Mouse (Mus musculus) embryonic facial prominence, embryonic 11.5 days (tissue): Measurements from ENCODE around the gene Adgrv1. TPM values are rescaled to one million over a fixed set of nuclear protein-coding genes. Genes with fewer than 3 reads are reported as not detected.

ENCODE experiments used
- ATAC-seq: fragments of 200-750 bp; cut with Nextera tagmentation; replicated peaks from 2 replicates; pipeline ENCODE4 v1.8.0; 2017; ENCODE audit warnings: low read depth; ENCODE audit not compliant: insufficient number of reproducible peaks, low FRiP score, low TSS enrichment
- DNase-seq: peaks from one replicate; pipeline ENCODE4 v3.0.0-alpha.2; 2015; ENCODE audit warnings: low spot score
- H3K27ac ChIP-seq: fragments of 300-500 bp; sonication (generic); replicated peaks from 2 replicates; pipeline ENCODE4 v1.5.1; 2014; ENCODE audit warnings: mild to moderate bottlenecking, low read depth, low read length, control low read depth
- H3K27me3 ChIP-seq: fragments of 300-500 bp; sonication (generic); 2 replicates; pipeline ENCODE4 v1.6.1; 2014; ENCODE audit warnings: mild to moderate bottlenecking, low read length, moderate library complexity, mixed read lengths; ENCODE audit not compliant: control insufficient read depth, insufficient read depth
- H3K36me3 ChIP-seq: fragments of 300-500 bp; sonication (generic); replicated peaks from 2 replicates; pipeline ENCODE4 v1.6.1; 2014; ENCODE audit warnings: low read depth, mild to moderate bottlenecking, low read length, moderate library complexity, mixed read lengths; ENCODE audit not compliant: control insufficient read depth, insufficient read depth
- H3K4me1 ChIP-seq: fragments of 300-500 bp; sonication (generic); 2 replicates; pipeline ENCODE4 v1.6.1; 2014; ENCODE audit warnings: low read length, mixed read lengths; ENCODE audit not compliant: control insufficient read depth, insufficient read depth
- H3K4me2 ChIP-seq: fragments of 300-500 bp; sonication (generic); 2 replicates; pipeline ENCODE4 v1.6.1; 2014; ENCODE audit warnings: low read depth, mild to moderate bottlenecking, control low read depth, low read length, moderate library complexity
- H3K4me3 ChIP-seq: fragments of 300-500 bp; sonication (generic); 2 replicates; pipeline ENCODE4 v1.5.1; 2014; ENCODE audit warnings: low read depth, low read length, control low read depth
- H3K9ac ChIP-seq: fragments of 300-500 bp; sonication (generic); replicated peaks from 2 replicates; pipeline ENCODE4 v1.6.1; 2014; ENCODE audit warnings: mild to moderate bottlenecking, control low read depth, low read length
- H3K9me3 ChIP-seq: fragments of 300-500 bp; sonication (generic); replicated peaks from 2 replicates; pipeline ENCODE4 v1.6.1; 2016; ENCODE audit warnings: mild to moderate bottlenecking, low read length, inconsistent platforms, mixed read lengths; ENCODE audit not compliant: control insufficient read depth
- WGBS: fragments of 180-500 bp; shearing (Covaris S2); extraction: QIAGEN DNeasy Blood & Tissue Kit; methylation state at CpG from one replicate; pipeline ENCODE4 v1.1.7; 2014; 5-methylcytosine and 5-hydroxymethylcytosine counted together
- polyA plus RNA-seq: library from polyadenylated mRNA; unstranded; fragments of >200 nt; fragmentation: Nextera tagmentation; extraction: Ambion mirVana; gene quantifications from 2 replicates; pipeline ENCODE4 v1.2.1, GENCODE M21; 2014

The Adgrv1 gene
- polyA plus RNA-seq, 1 experiment from 2014 or later: 8.0 TPM

- 69% methylated on average over 4 of the region's 4 CpGs for WGBS
- DNase-seq (no peak), ATAC-seq (no peak)
- Histone ChIP-seq H3K4me1 (no peaks in the 10 kb centered on the region), H3K27ac (no peak overlapping the region), H3K4me2 (no peak overlapping the region), H3K9ac (no peak overlapping the region), H3K27me3 (no peaks in the 10 kb centered on the region), H3K4me3 (no peak overlapping the region), H3K36me3 (no peaks in the 10 kb centered on the region), H3K9me3 (no peaks in the 10 kb centered on the region)
Observed at GRCm38 (mm10) chr13:81133336-81133735, 499.6 kb downstream of the Adgrv1 start.

- H3K4me1 ChIP-seq: no peaks in the 10 kb centered on the region
- H3K4me2 ChIP-seq: no peak overlapping the region
- H3K27me3 ChIP-seq: no peaks in the 10 kb centered on the region
- H3K9me3 ChIP-seq: no peaks in the 10 kb centered on the region
- 53% methylated on average over 5 of the region's 5 CpGs for WGBS
- H3K4me3 ChIP-seq: no peak overlapping the region
- H3K27ac ChIP-seq: no peak overlapping the region
- no peak for ATAC-seq
- no peak for DNase-seq
- H3K36me3 ChIP-seq: no peaks in the 10 kb centered on the region
- no peak overlapping the region for H3K9ac ChIP-seq
Observed at GRCm38 (mm10) chr13:81132691-81133090, 500.3 kb downstream of the Adgrv1 start.

- no peaks in the 10 kb centered on the region for H3K4me1 ChIP-seq
- no peaks in the 10 kb centered on the region for H3K9me3 ChIP-seq
- H3K9ac ChIP-seq: no peak overlapping the region
- WGBS: 42% methylated on average over 6 of the region's 6 CpGs
- DNase-seq: no peak
- H3K4me2 ChIP-seq: no peak overlapping the region
- no peak overlapping the region for H3K27ac ChIP-seq
- H3K27me3 ChIP-seq: no peaks in the 10 kb centered on the region
- no peak for ATAC-seq
- H3K36me3 ChIP-seq: no peaks in the 10 kb centered on the region
- H3K4me3 ChIP-seq: no peak overlapping the region
Observed at GRCm38 (mm10) chr13:81131860-81132259, 501.1 kb downstream of the Adgrv1 start.

DNA sequence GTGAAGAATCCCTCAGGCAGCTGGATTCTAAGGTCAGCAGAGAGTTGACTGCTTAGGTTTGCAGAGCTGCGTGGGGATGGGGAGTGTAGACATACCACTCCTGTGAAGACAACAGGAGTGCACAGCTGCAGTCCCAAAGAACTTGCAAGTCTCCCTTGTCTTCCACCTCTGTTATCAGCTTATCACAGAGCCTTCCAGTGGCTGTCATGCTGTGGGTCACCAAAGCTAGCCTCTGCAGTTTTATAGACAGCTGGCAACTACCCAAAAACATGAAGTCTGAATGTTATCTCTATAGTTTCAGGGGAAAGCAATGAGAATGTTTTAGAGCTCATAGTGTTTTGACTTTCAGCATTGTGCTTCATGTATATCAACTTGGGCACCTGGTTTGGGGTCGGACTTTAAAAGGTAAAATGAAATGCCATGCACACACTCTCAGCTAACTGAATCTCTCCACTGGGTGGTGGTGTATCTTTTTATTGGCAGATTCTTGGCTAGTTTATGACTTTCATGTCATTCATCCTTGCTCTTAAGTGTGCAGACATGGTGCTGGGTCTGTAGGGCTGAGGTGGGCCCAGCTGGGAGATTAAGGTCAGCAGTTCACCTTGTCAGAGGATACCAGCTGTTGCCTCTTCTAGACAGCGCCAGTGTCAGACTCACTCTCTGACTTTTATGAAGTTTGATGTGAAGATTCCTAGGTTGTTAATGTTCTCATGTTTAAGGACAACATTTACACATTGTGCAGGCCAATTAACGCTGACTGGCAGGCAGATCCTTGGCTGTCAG lies 502.0 kb downstream of the Adgrv1 start:
- Histone ChIP-seq H3K9ac (no peak overlapping the region), H3K36me3 (no peaks in the 10 kb centered on the region), H3K4me2 (no peak overlapping the region), H3K9me3 (no peaks in the 10 kb centered on the region), H3K27me3 (no peaks in the 10 kb centered on the region), H3K27ac (no peak overlapping the region), H3K4me1 (no peaks in the 10 kb centered on the region), H3K4me3 (no peak overlapping the region)
- WGBS: 66% methylated on average over 4 of the region's 4 CpGs
- ATAC-seq: no peak
- no peak for DNase-seq

- no peak overlapping the region for H3K27ac ChIP-seq
- no peaks in the 10 kb centered on the region for H3K4me1 ChIP-seq
- H3K9ac ChIP-seq: no peak overlapping the region
- H3K4me2 ChIP-seq: no peak overlapping the region
- ATAC-seq (no peak), DNase-seq (no peak)
- H3K36me3 ChIP-seq: no peaks in the 10 kb centered on the region
- H3K9me3 ChIP-seq: no peaks in the 10 kb centered on the region
- WGBS: 83% methylated on average over 4 of the region's 4 CpGs
- no peak overlapping the region for H3K4me3 ChIP-seq
- no peaks in the 10 kb centered on the region for H3K27me3 ChIP-seq
Observed at GRCm38 (mm10) chr13:81125846-81126245, 507.1 kb downstream of the Adgrv1 start.

DNA sequence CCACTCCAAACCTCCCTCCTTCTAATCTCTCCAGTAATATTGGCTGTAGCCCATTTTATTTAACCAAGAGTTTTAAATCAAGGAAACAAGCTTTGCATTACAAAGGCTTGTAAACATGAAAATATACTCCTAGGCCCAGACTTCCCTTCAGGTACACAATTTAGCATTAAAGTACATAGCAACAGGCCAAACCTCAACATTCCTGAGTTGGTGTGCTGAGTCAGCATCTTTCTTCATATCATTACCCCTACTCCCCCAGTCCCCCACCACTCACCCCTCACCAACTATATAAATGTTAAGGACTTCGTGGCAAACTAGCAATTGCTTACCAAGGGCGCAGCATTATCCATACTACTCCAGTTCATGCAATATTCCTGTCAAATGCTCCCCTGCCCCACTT lies 510.7 kb downstream of the Adgrv1 start:
- Histone ChIP-seq H3K27me3 (no peaks in the 10 kb centered on the region), H3K4me3 (no peak overlapping the region), H3K4me1 (no peaks in the 10 kb centered on the region), H3K9me3 (no peaks in the 10 kb centered on the region), H3K27ac (no peak overlapping the region), H3K4me2 (no peak overlapping the region), H3K9ac (no peak overlapping the region), H3K36me3 (no peaks in the 10 kb centered on the region)
- no peak for DNase-seq
- no peak for ATAC-seq
- 90% methylated on average over 2 of the region's 2 CpGs for WGBS

- no peak overlapping the region for H3K9ac ChIP-seq
- H3K4me1 ChIP-seq: no peaks in the 10 kb centered on the region
- H3K9me3 ChIP-seq: no peaks in the 10 kb centered on the region
- no peak overlapping the region for H3K4me3 ChIP-seq
- no peak overlapping the region for H3K4me2 ChIP-seq
- DNase-seq: no peak
- H3K27me3 ChIP-seq: no peaks in the 10 kb centered on the region
- no peak for ATAC-seq
- no peaks in the 10 kb centered on the region for H3K36me3 ChIP-seq
- no peak overlapping the region for H3K27ac ChIP-seq
- 90% methylated on average over 4 of the region's 4 CpGs for WGBS
Observed at GRCm38 (mm10) chr13:81110479-81110878, 522.5 kb downstream of the Adgrv1 start.

DNA sequence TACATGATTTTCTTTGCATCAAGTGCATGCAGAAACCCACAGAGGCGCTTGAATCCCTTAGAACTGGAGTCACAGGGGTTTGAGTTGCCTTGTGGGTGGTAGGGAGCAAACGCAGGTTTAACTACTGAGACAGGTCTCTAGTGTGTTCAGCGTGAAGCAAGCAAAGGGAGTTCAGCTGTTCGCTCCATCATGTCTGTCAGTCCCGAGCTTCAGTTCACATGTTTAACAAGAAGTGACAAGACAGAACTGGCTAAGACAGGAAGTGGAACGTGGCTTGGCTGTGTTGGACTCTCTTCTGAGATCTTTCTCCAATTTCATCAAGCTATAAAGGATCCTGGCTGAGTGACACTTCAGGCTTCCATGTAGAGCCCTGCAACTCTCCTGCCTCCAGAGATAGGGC lies 523.3 kb downstream of the Adgrv1 start:
- Histone ChIP-seq H3K9ac (no peak overlapping the region), H3K36me3 (no peaks in the 10 kb centered on the region), H3K27ac (no peak overlapping the region), H3K27me3 (no peaks in the 10 kb centered on the region), H3K4me3 (no peak overlapping the region), H3K9me3 (no peaks in the 10 kb centered on the region), H3K4me2 (no peak overlapping the region), H3K4me1 (no peaks in the 10 kb centered on the region)
- ATAC-seq (no peak), DNase-seq (peak; percentile 38)
- WGBS: 71% methylated on average over 6 of the region's 6 CpGs
